Mouse (Mus musculus) liver, embryonic 14.5 days (tissue): ENCODE data around the gene Rab3il1.

ENCODE experiments used
- CTCF ChIP-seq: IDR thresholded peaks from 2 replicates; pipeline ENCODE4 v1.5.1; 2016; ENCODE audit warnings: antibody characterized with exemption, low read depth, control low read depth
- EP300 ChIP-seq: IDR thresholded peaks from 2 replicates; pipeline ENCODE4 v1.6.1; 2016; ENCODE audit warnings: antibody characterized with exemption, low read depth

DNA sequence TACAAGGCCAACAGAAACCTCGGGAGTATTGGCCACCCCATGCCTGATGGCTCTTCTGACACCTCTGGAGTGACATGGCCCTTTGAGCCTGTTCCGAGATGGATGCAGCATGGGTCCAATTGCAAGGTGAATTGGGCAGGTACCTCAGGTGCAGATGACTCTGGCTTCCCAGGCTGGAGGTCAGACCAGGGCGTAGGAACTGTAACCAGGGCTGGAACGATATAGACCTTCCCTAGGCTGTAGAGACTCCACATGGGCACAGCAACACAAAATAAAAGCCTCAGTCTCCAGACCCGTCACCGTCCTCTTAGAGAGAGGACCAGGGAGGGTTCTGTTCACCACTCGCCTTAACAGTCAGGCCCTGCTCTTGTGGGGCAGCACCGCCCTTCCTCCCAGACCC lies 60.8 kb downstream of the Rab3il1 start:
- TF ChIP-seq CTCF (no peak), EP300 (no peak)
